Mouse (Mus musculus) limb, embryonic 10.5 days (tissue): ENCODE results near the gene Hist1h3g. TPM values are rescaled to one million over a fixed set of nuclear protein-coding genes. Genes with fewer than 3 reads are reported as not detected.
A peak's percentile ranks its signal among the peaks of the same experiment; 100 is the strongest.

Source experiments
- DNase-seq: peaks from one replicate; pipeline ENCODE4 v3.0.0-alpha.2; 2017; ENCODE audit warnings: low spot score
- H3K27ac ChIP-seq: fragments of 300-500 bp; sonication (generic); 2 replicates; pipeline ENCODE4 v1.5.1; 2016; ENCODE audit warnings: mild to moderate bottlenecking
- H3K27me3 ChIP-seq: fragments of 300-500 bp; sonication (generic); 2 replicates; pipeline ENCODE4 v1.6.1; 2016; ENCODE audit warnings: low read depth, mild to moderate bottlenecking; ENCODE audit not compliant: poor library complexity, severe bottlenecking
- H3K36me3 ChIP-seq: fragments of 300-500 bp; sonication (generic); 2 replicates; pipeline ENCODE4 v1.6.1; 2016; ENCODE audit warnings: mild to moderate bottlenecking, moderate library complexity
- H3K4me1 ChIP-seq: fragments of 300-500 bp; sonication (generic); 2 replicates; pipeline ENCODE4 v1.6.1; 2016
- H3K4me3 ChIP-seq: fragments of 300-500 bp; sonication (generic); 2 replicates; pipeline ENCODE4 v1.5.1; 2016; ENCODE audit warnings: mild to moderate bottlenecking, moderate library complexity
- H3K9me3 ChIP-seq: fragments of 300-500 bp; sonication (generic); replicated peaks from 2 replicates; pipeline ENCODE4 v1.6.1; 2016; ENCODE audit warnings: mild to moderate bottlenecking
- WGBS: fragments of 180-500 bp; shearing (Covaris S2); methylation state at CpG from one replicate; pipeline ENCODE4 v1.1.7; 2016; 5-methylcytosine and 5-hydroxymethylcytosine counted together
- polyA plus RNA-seq: library from polyadenylated mRNA; unstranded; fragments of >200 nt; fragmentation: Nextera tagmentation; extraction: Ambion mirVana; gene quantifications from 2 replicates; pipeline ENCODE4 v1.2.1, GENCODE M21; 2016

Gene Hist1h3g
- polyA plus RNA-seq, 1 experiment from 2014 or later: 4.7 TPM

DNA sequence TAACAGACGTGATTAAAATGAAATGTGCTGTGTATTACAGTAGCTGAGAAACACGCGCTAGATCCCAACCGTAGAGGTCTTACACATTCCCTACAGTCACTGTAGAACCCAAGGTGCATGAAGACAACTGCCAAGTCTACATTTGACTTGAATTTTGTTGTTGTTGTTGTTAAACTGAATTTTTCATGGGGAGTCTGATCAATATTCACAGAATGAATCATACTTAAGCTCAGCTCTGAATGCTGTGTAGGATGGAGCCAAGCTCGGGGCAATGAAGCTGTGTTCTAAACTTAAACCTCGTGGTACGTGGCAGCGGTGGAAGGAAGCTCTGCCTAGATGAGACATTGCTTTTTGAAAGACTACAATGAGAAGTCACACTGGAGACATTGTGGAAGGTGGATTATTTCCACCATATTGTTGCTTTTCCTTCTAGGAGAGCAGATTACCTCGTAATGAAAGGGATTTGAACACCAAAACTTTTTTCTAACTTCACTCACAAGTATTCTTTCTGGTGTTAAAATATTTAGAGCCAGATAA is 33.1 kb upstream of the Hist1h3g start:
- WGBS: 38% methylated on average over 9 of the region's 9 CpGs
- Histone ChIP-seq H3K27me3 (no peaks in the 10 kb centered on the region), H3K9me3 (no peaks in the 10 kb centered on the region), H3K4me3 (peak overlapping the region; percentile 44), H3K27ac (no peak overlapping the region), H3K4me1 (peaks cover 55% of the 10 kb centered on the region), H3K36me3 (no peaks in the 10 kb centered on the region)
- no peak for DNase-seq

DNA sequence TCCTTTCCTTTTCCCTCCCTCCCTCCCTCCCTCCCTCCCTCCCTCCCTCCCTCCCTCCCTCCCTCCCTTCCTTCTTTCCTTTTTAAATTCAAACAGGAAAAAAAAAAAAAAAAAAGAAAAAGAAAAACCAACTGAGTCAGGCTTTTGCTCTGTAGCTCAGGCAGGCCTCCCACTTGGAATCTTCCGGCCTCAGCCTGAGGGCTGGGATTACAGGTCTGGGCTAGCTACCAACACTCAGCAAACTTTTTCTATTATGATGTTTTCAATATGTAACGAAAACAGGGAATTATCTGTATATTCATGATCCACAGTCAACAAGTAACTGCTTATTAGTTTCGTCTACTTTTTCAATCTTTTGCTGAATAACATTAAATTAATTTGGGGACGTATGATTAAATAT is 32.3 kb upstream of the Hist1h3g start:
- peaks cover 53% of the 10 kb centered on the region for H3K4me1 ChIP-seq
- no peaks in the 10 kb centered on the region for H3K36me3 ChIP-seq

DNA sequence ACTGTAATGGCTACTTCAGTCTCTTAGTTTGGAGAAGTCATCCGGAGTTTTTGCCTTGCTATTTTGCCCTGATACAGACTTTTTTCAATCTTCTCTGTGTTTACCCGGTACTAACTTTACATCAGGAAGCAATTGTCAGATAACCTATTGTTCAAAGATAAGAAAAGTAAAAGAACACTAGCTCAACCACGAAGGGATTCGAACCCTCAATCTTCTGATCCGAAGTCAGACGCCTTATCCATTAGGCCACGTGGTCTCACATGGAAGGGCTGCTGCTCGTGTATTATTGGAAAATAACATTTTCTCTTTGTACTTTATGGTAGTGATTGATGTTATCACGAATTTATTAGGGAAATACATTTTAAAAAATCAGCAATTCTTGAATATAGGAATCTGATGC is 31.4 kb upstream of the Hist1h3g start:
- H3K4me1 ChIP-seq: peaks cover 52% of the 10 kb centered on the region
- no peaks in the 10 kb centered on the region for H3K9me3 ChIP-seq
- no peaks in the 10 kb centered on the region for H3K36me3 ChIP-seq
- peak; percentile 71 for DNase-seq
- H3K27me3 ChIP-seq: no peaks in the 10 kb centered on the region
- under 1% methylated on average over 9 of the region's 9 CpGs for WGBS
- H3K27ac ChIP-seq: no peak overlapping the region
- H3K4me3 ChIP-seq: peak overlapping the region; percentile 34

More for the DNA sequence above, 32.3 kb upstream of the Hist1h3g start:
- Histone ChIP-seq H3K27me3 (no peaks in the 10 kb centered on the region), H3K27ac (no peak overlapping the region), H3K4me3 (no peak overlapping the region), H3K9me3 (no peaks in the 10 kb centered on the region)
- DNase-seq: no peak
- 47% methylated on average over 4 of the region's 4 CpGs for WGBS

DNA sequence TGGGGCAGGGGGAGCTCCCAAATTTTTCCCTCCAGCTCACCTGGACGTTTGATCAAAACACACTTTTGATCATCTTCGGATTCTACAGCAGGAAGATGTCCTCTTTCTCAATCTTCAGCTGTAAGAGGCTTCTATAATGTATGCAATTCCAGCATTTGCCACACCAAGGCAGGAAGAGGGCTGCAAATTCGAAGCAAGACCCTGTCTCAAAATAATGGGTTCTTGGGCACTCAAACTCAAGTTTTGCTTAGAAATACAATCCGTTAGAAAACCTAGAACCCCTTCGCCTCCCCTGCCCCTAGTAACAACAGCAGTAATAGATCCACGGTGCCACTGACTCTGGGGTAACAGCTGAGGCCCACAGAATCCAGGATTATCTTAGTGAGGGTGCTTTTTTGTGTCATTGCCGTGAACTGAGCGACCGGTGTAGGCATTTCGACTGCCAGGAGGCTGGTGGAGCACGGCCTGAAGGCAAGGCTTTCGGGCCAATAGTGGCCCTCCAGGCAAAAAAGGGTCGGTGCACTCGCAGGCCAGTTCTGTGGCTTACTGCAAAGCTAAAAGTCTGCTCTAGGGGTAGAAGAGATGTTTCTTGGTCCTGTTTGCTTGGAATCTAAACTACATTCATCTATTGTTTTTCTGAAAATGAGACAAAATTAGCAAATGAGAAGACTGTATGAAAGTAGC is 29.4 kb upstream of the Hist1h3g start:
- Histone ChIP-seq H3K4me1 (peaks cover 56% of the 10 kb centered on the region), H3K9me3 (no peaks in the 10 kb centered on the region), H3K4me3 (peak overlapping the region; percentile 58), H3K27me3 (no peaks in the 10 kb centered on the region), H3K36me3 (no peaks in the 10 kb centered on the region), H3K27ac (peak overlapping the region; percentile 74)
- DNase-seq: peak; percentile 65
- 3% methylated on average over 14 of the region's 14 CpGs for WGBS

DNA sequence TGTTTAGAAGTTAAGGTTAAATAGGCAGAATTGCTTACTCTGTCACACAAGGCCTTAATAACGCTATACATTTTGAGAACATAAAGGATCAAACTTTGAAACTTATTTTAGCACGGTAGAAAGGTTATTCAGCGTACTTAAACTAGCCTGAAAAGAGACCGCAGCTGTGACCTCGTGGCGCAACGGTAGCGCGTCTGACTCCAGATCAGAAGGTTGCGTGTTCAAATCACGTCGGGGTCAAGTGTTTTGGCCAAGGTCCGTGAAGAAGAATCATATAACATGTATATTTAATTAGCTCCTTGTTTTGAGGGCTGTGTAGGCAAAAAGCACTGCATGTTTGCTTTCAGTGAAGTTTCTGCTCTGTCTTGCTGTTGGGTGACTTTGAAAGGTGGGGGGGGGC is 28.9 kb upstream of the Hist1h3g start:
- under 1% methylated on average over 13 of the region's 13 CpGs for WGBS
- DNase-seq: peak; percentile 77
- Histone ChIP-seq H3K27me3 (no peaks in the 10 kb centered on the region), H3K36me3 (no peaks in the 10 kb centered on the region), H3K4me3 (peak overlapping the region; percentile 58), H3K27ac (no peak overlapping the region), H3K4me1 (peaks cover 54% of the 10 kb centered on the region), H3K9me3 (no peaks in the 10 kb centered on the region)

DNA sequence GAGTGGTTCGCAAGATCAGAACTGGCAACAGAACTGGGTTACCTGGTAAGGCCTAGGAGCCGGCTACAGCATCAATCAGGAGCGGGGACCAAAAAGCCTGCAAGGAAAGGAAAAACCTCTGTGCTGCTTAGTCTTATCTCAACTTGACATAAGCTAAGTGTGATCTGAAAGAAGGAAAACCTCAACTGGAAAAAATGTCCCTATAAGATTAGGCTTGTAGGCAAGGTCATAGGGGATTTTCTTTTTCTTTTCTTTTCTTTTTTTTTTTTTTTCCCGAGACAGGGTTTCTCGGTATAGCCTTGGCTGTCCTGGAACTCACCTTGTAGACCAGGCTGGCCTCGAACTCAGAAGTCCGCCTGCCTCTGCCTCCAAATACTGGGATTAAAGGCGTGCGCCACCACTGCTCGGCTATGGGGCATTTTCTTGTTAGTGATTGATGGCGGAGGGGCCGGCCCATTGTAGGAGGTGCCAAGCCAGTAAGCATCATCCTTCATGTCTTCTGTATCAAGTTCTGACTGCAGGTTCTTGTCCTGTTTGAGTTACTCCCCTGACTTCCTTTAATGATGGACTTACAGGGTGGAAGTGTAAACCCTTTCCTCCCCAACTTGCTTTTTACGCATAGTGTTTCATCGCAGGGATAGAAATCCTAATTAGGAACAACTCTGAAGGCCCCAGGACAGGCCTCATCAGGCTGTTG is 28.3 kb upstream of the Hist1h3g start:
- Histone ChIP-seq H3K9me3 (no peaks in the 10 kb centered on the region), H3K36me3 (no peaks in the 10 kb centered on the region), H3K27me3 (no peaks in the 10 kb centered on the region), H3K27ac (no peak overlapping the region; the same call in 1 of the 2 replicates), H3K4me1 (peaks cover 48% of the 10 kb centered on the region), H3K4me3 (peak overlapping the region; percentile 58)
- DNase-seq: peak; percentile 63
- 8% methylated on average over 14 of the region's 14 CpGs for WGBS

DNA sequence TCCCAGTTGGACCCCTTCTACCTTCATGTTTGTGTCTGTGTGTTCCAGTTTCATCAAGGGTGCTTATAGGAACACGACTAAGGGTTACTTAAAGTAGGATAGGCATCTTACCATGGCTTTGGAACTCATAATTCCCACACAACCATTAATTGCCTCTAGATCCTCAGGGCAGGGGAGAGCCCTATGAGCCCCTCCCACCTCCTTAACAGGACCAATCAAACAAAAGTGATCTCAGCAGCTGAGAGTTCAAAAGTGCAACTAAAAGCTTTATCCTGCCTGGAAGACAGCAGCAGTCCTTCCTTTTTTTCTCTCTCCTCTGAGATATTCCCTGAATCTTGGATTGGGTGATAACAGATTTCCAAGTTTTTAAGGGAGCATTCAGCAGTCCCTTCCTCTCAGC is 25.1 kb upstream of the Hist1h3g start:
- H3K27ac ChIP-seq: no peak overlapping the region
- H3K4me1 ChIP-seq: peaks cover 37% of the 10 kb centered on the region
- WGBS: 37% methylated on average over 1 of the region's 1 CpGs
- H3K4me3 ChIP-seq: no peak overlapping the region
- no peaks in the 10 kb centered on the region for H3K9me3 ChIP-seq
- DNase-seq: no peak
- no peaks in the 10 kb centered on the region for H3K36me3 ChIP-seq
- no peaks in the 10 kb centered on the region for H3K27me3 ChIP-seq

DNA sequence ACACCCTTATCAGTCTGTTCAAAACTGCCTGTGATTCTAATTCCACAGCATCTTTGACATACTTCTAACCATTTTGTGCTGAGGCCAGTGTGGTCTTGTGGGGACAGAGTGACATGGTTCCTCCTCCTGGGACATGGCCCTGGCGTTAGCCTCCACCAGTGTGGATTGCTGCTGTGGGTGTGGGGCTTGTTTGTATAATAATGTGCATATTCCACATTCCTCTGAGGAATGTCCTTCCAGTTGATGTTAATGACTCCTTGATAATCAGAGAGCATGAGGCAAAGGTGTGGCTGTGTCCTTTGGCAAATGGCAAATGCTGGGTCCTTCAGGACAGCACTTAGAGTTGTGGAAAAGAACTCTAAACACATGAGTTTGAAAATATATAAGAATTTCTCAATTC is 21.7 kb upstream of the Hist1h3g start:
- Histone ChIP-seq H3K27ac (no peak overlapping the region), H3K27me3 (no peaks in the 10 kb centered on the region), H3K36me3 (no peaks in the 10 kb centered on the region), H3K4me1 (peaks cover 20% of the 10 kb centered on the region), H3K4me3 (no peak overlapping the region), H3K9me3 (no peaks in the 10 kb centered on the region)
- no peak for DNase-seq
- 92% methylated on average over 1 of the region's 1 CpGs for WGBS

DNA sequence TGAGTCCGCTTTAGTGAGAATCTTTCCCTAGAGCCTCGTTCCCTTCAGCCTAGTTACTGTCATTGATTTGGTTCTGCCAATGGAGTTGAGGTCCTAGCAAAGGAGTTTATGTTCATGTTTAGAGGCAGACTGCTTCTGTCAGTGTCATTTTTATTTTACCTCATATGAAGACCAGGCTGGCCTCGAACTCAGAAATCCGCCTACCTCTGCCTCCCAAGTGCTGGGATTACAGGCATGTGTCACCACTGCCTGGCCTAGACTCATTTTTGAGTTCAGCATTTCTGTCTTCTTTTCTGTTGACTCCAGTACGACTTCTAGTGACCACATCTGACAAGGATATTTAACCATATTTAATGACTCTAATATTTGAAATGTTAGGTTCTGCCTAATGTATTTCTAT is 19.9 kb upstream of the Hist1h3g start:
- Histone ChIP-seq H3K4me3 (no peak overlapping the region), H3K36me3 (no peaks in the 10 kb centered on the region), H3K4me1 (peaks cover 10% of the 10 kb centered on the region), H3K27ac (no peak overlapping the region), H3K27me3 (no peaks in the 10 kb centered on the region), H3K9me3 (no peaks in the 10 kb centered on the region)
- 78% methylated on average over 5 of the region's 5 CpGs for WGBS
- DNase-seq: no peak

DNA sequence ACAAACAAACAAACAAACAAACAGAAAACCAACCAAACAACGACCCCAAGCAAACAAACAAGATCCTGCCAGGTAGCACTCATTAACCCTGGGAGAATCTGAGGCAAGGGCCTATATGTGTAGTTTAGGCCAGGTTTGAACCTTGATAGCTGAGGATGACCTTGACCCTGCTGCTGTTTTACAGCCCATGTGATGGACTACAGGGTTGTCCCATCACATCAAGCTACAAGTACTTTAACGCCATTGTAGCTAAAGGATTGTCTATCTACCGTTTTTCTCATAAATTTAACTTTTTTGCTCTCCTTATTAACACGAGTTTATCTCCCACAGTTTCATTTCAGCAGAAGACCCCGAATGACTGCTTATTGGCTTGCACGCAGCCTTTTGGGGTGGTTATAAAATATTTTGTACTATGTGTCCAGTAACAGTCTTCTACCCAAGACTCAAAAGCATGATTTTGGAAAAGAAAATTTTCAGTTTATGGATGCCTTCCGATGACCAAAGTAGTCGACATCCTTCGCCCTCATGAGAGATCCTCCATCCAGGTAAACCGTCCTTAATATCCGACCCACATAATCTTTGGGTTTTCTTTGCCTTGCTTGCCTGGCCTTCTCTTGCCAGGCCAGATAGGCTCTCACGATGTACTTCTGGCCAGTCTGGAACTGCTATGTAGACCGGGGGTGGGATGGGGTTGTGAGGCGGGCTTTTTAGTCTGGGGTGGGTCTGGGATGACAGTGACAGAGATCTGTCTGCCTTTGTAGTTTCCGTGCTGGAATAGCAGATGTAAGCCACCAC is 19.2 kb upstream of the Hist1h3g start:
- Histone ChIP-seq H3K4me3 (peak overlapping the region; percentile 51), H3K27me3 (no peaks in the 10 kb centered on the region), H3K27ac (peak overlapping the region; percentile 72), H3K36me3 (no peaks in the 10 kb centered on the region), H3K4me1 (peaks cover 5% of the 10 kb centered on the region), H3K9me3 (no peaks in the 10 kb centered on the region)
- no peak for DNase-seq
- 52% methylated on average over 15 of the region's 15 CpGs for WGBS

DNA sequence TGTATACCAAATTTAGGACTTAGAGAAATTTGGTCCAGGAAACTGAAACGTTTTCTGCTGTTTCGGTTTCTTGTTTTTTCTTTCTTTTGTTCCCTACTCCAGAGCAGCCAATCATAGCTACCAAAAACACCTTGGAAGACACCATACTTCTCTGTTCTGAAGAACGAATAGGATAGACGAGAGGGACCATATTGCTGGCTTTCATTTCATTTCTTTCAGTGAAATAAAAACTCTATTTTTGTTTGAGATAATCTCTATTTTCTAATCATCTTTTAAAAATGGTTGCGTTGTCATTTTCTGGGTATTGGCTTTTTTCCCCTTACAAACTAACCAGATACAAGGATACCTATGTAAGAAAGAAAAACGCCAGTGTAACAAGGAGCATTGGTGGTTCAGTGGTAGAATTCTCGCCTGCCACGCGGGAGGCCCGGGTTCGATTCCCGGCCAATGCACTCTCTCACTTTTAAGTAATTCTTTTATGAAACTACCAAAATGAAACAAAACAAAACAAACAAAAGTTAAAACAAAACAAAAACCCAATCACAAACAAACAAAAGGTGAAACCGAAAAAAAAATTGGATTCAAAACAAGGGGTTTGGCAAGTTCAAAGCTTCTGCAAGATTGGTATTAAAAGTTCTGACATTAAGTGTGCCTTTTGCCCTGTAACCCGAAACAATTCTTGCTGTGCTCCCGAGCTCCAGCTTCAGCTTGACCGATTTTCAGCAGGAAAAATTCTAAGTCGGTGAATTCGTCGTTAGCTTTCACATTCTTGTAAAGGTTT is 18.2 kb upstream of the Hist1h3g start:
- under 1% methylated on average over 19 of the region's 19 CpGs for WGBS
- Histone ChIP-seq H3K36me3 (no peaks in the 10 kb centered on the region), H3K27me3 (no peaks in the 10 kb centered on the region), H3K4me3 (peak overlapping the region; percentile 51), H3K27ac (peak overlapping the region; percentile 72), H3K9me3 (no peaks in the 10 kb centered on the region), H3K4me1 (peaks cover 5% of the 10 kb centered on the region)
- DNase-seq: no peak

DNA sequence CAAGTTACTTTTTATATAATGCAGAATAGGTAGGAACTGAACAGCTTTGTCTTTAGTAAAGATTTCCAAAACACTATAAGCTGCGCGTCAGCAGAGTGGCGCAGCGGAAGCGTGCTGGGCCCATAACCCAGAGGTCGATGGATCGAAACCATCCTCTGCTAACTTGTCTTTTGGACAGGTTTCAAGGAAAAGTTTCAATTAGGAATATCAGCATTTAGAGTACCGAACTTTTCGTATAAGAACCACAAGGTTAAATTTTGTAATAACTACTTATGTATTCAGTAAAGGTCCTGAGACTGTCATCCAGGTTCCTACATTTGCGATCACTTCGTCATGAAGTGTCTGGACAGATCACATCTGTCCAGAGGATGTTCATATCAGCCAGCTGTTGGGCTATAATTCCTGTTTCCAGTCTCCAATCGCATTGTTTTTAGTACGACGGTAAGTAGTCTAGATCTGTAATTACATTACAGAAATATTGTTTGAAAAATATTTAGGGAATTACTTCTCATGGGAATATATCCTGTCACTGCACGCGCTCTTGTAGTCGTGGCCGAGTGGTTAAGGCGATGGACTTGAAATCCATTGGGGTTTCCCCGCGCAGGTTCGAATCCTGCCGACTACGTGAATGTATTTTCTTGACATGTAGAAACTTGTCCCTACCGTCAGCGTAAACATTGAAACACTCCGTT is 17.5 kb upstream of the Hist1h3g start:
- peaks cover 5% of the 10 kb centered on the region for H3K4me1 ChIP-seq
- no peak overlapping the region for H3K27ac ChIP-seq
- peak overlapping the region; percentile 51 for H3K4me3 ChIP-seq
- H3K36me3 ChIP-seq: no peaks in the 10 kb centered on the region
- no peaks in the 10 kb centered on the region for H3K27me3 ChIP-seq
- DNase-seq: peak; percentile 81
- no peaks in the 10 kb centered on the region for H3K9me3 ChIP-seq
- under 1% methylated on average over 27 of the region's 27 CpGs for WGBS
